Mouse (Mus musculus) neural tube, embryonic 12.5 days (tissue): ENCODE measurements at regions not wholly inside any gene's neighbourhood (a gene's known extent, or its start where the extent isn't known, plus 50 kb on each side); places are given as distances from the start of the nearest gene placed in this dataset.
"Not testable (repeated sequence)": the region's sequence is repeated elsewhere in the genome, so short reads cannot be mapped to it uniquely, and the experiment has no call there.

Experiments
- ATAC-seq: fragments of 200-750 bp; cut with Nextera tagmentation; 2 replicates; pipeline ENCODE4 v1.8.0; 2017; ENCODE audit warnings: low read depth, mild to moderate bottlenecking, moderate TSS enrichment, moderate library complexity; ENCODE audit not compliant: low FRiP score
- H3K27ac ChIP-seq: fragments of 300-500 bp; sonication (generic); 2 replicates; pipeline ENCODE4 v1.5.1; 2016
- H3K27me3 ChIP-seq: fragments of 300-500 bp; sonication (generic); replicated peaks from 2 replicates; pipeline ENCODE4 v1.6.1; 2016; ENCODE audit warnings: mild to moderate bottlenecking
- H3K36me3 ChIP-seq: fragments of 300-500 bp; sonication (generic); 2 replicates; pipeline ENCODE4 v1.6.1; 2016; ENCODE audit warnings: mild to moderate bottlenecking
- H3K4me1 ChIP-seq: fragments of 300-500 bp; sonication (generic); 2 replicates; pipeline ENCODE4 v1.6.1; 2016
- H3K4me2 ChIP-seq: fragments of 300-500 bp; sonication (generic); replicated peaks from 2 replicates; pipeline ENCODE4 v1.6.1; 2016; ENCODE audit warnings: mild to moderate bottlenecking
- H3K4me3 ChIP-seq: fragments of 300-500 bp; sonication (generic); 2 replicates; pipeline ENCODE4 v1.5.1; 2016
- H3K9ac ChIP-seq: fragments of 300-500 bp; sonication (generic); 2 replicates; pipeline ENCODE4 v1.6.1; 2016; ENCODE audit warnings: mild to moderate bottlenecking
- H3K9me3 ChIP-seq: fragments of 300-500 bp; sonication (generic); 2 replicates; pipeline ENCODE4 v1.6.1; 2016; ENCODE audit warnings: mild to moderate bottlenecking
- WGBS: fragments of 180-500 bp; shearing (Covaris S2); methylation state at CpG from one replicate; pipeline ENCODE4 v1.1.7; 2016; 5-methylcytosine and 5-hydroxymethylcytosine counted together

- WGBS: 58% methylated on average over 3 of the region's 3 CpGs
- Histone ChIP-seq H3K4me3 (no peak overlapping the region), H3K27me3 (no peaks in the 10 kb centered on the region), H3K27ac (no peak overlapping the region), H3K4me1 (no peaks in the 10 kb centered on the region), H3K4me2 (no peak overlapping the region), H3K9me3 (no peaks in the 10 kb centered on the region), H3K9ac (no peak overlapping the region), H3K36me3 (no peaks in the 10 kb centered on the region)
- ATAC-seq: peak; percentile 74; the same call in 1 of the 2 replicates
Observed at GRCm38 (mm10) chr2:107869304-107869958, 579.0 kb downstream of the Kcna4 start.

- no peaks in the 10 kb centered on the region for H3K36me3 ChIP-seq
- no peak overlapping the region for H3K4me3 ChIP-seq
- no peak overlapping the region for H3K27ac ChIP-seq
- no peaks in the 10 kb centered on the region for H3K27me3 ChIP-seq
- H3K9ac ChIP-seq: no peak overlapping the region
- no peak for ATAC-seq
- 34% methylated on average over 2 of the region's 2 CpGs for WGBS
- no peak overlapping the region for H3K4me2 ChIP-seq
- no peaks in the 10 kb centered on the region for H3K4me1 ChIP-seq
- no peaks in the 10 kb centered on the region for H3K9me3 ChIP-seq
Observed at GRCm38 (mm10) chr2:107879663-107880062, 589.2 kb downstream of the Kcna4 start.

- no peaks in the 10 kb centered on the region for H3K9me3 ChIP-seq
- no peaks in the 10 kb centered on the region for H3K27me3 ChIP-seq
- no peaks in the 10 kb centered on the region for H3K36me3 ChIP-seq
- no peaks in the 10 kb centered on the region for H3K4me1 ChIP-seq
- ATAC-seq: no peak
- no peak overlapping the region for H3K4me3 ChIP-seq
- H3K4me2 ChIP-seq: no peak overlapping the region
- no peak overlapping the region for H3K9ac ChIP-seq
- WGBS: 85% methylated on average over 3 of the region's 3 CpGs
- no peak overlapping the region for H3K27ac ChIP-seq
Observed at GRCm38 (mm10) chr2:107886063-107886762, 595.8 kb downstream of the Kcna4 start.

GRCm38 (mm10) chr2:107888245-107888644, 597.8 kb downstream of the Kcna4 start:
- no peaks in the 10 kb centered on the region for H3K27me3 ChIP-seq
- no peaks in the 10 kb centered on the region for H3K4me1 ChIP-seq
- H3K36me3 ChIP-seq: no peaks in the 10 kb centered on the region
- H3K27ac ChIP-seq: no peak overlapping the region
- no peak overlapping the region for H3K4me2 ChIP-seq
- H3K4me3 ChIP-seq: no peak overlapping the region
- no peaks in the 10 kb centered on the region for H3K9me3 ChIP-seq
- H3K9ac ChIP-seq: no peak overlapping the region
- no peak for ATAC-seq

- no peaks in the 10 kb centered on the region for H3K4me1 ChIP-seq
- no peaks in the 10 kb centered on the region for H3K9me3 ChIP-seq
- no peaks in the 10 kb centered on the region for H3K36me3 ChIP-seq
- no peak overlapping the region for H3K27ac ChIP-seq
- no peak for ATAC-seq
- H3K4me2 ChIP-seq: no peak overlapping the region
- WGBS: 93% methylated on average over 2 of the region's 2 CpGs
- H3K27me3 ChIP-seq: no peaks in the 10 kb centered on the region
- H3K9ac ChIP-seq: no peak overlapping the region
- no peak overlapping the region for H3K4me3 ChIP-seq
Observed at GRCm38 (mm10) chr2:107925116-107925515, 634.7 kb downstream of the Kcna4 start.

- no peak overlapping the region for H3K27ac ChIP-seq
- no peaks in the 10 kb centered on the region for H3K4me1 ChIP-seq
- 96% methylated on average over 1 of the region's 1 CpGs for WGBS
- no peaks in the 10 kb centered on the region for H3K27me3 ChIP-seq
- no peak overlapping the region for H3K4me3 ChIP-seq
- ATAC-seq: no peak
- H3K4me2 ChIP-seq: no peak overlapping the region
- no peak overlapping the region for H3K9ac ChIP-seq
- H3K36me3 ChIP-seq: no peaks in the 10 kb centered on the region
- no peaks in the 10 kb centered on the region for H3K9me3 ChIP-seq
Observed at GRCm38 (mm10) chr2:107926606-107927005, 636.2 kb downstream of the Kcna4 start.

GRCm38 (mm10) chr2:107935336-107935735, 644.9 kb downstream of the Kcna4 start:
- H3K4me1 ChIP-seq: no peaks in the 10 kb centered on the region; the same call in 1 of the 2 replicates
- no peaks in the 10 kb centered on the region for H3K36me3 ChIP-seq
- ATAC-seq: peak; percentile 81
- 31% methylated on average over 2 of the region's 2 CpGs for WGBS
- no peak overlapping the region for H3K27ac ChIP-seq
- no peaks in the 10 kb centered on the region for H3K9me3 ChIP-seq
- no peak overlapping the region for H3K4me3 ChIP-seq
- no peak overlapping the region for H3K4me2 ChIP-seq
- H3K27me3 ChIP-seq: no peaks in the 10 kb centered on the region
- no peak overlapping the region for H3K9ac ChIP-seq

GRCm38 (mm10) chr2:107935775-107936174, 645.3 kb downstream of the Kcna4 start:
- no peaks in the 10 kb centered on the region for H3K27me3 ChIP-seq
- H3K27ac ChIP-seq: no peak overlapping the region
- no peak overlapping the region for H3K4me2 ChIP-seq
- no peaks in the 10 kb centered on the region for H3K9me3 ChIP-seq
- H3K36me3 ChIP-seq: no peaks in the 10 kb centered on the region
- no peak overlapping the region for H3K9ac ChIP-seq
- no peak overlapping the region for H3K4me3 ChIP-seq
- no peaks in the 10 kb centered on the region; the same call in 1 of the 2 replicates for H3K4me1 ChIP-seq
- peak; percentile 82 for ATAC-seq
- 50% methylated on average over 2 of the region's 2 CpGs for WGBS

GRCm38 (mm10) chr2:107941374-107941773, 650.9 kb downstream of the Kcna4 start:
- no peaks in the 10 kb centered on the region for H3K9me3 ChIP-seq
- H3K36me3 ChIP-seq: no peaks in the 10 kb centered on the region
- no peak overlapping the region for H3K9ac ChIP-seq
- ATAC-seq: no peak
- no peaks in the 10 kb centered on the region for H3K4me1 ChIP-seq
- H3K27ac ChIP-seq: no peak overlapping the region
- no peaks in the 10 kb centered on the region for H3K27me3 ChIP-seq
- no peak overlapping the region for H3K4me2 ChIP-seq
- H3K4me3 ChIP-seq: no peak overlapping the region

GRCm38 (mm10) chr2:107945837-107946451, 655.5 kb downstream of the Kcna4 start:
- H3K4me2 ChIP-seq: no peak overlapping the region
- H3K9ac ChIP-seq: no peak overlapping the region
- no peaks in the 10 kb centered on the region for H3K27me3 ChIP-seq
- peak; percentile 77 for ATAC-seq
- H3K36me3 ChIP-seq: no peaks in the 10 kb centered on the region
- H3K4me1 ChIP-seq: no peaks in the 10 kb centered on the region
- 2% methylated on average over 3 of the region's 3 CpGs for WGBS
- H3K27ac ChIP-seq: no peak overlapping the region
- H3K9me3 ChIP-seq: no peaks in the 10 kb centered on the region
- H3K4me3 ChIP-seq: no peak overlapping the region

- H3K9ac ChIP-seq, H3K9me3 ChIP-seq, H3K27me3 ChIP-seq, H3K27ac ChIP-seq, H3K36me3 ChIP-seq, H3K4me3 ChIP-seq, ATAC-seq, H3K4me2 ChIP-seq, H3K4me1 ChIP-seq: not testable (repeated sequence)
- 85% methylated on average over 9 of the region's 9 CpGs for WGBS
Observed at GRCm38 (mm10) chr2:107955608-107956127, 665.2 kb downstream of the Kcna4 start.

GRCm38 (mm10) chr2:107963921-107964320, 673.5 kb downstream of the Kcna4 start:
- not testable (repeated sequence) for H3K9ac ChIP-seq, ATAC-seq, H3K4me2 ChIP-seq, H3K4me1 ChIP-seq, H3K36me3 ChIP-seq, H3K27me3 ChIP-seq, H3K27ac ChIP-seq, H3K4me3 ChIP-seq, H3K9me3 ChIP-seq
- WGBS: 92% methylated on average over 8 of the region's 8 CpGs
